Mouse (Mus musculus) neural tube, embryonic 11.5 days (tissue): ENCODE results near the gene Ppil1. TPM values are rescaled to one million over a fixed set of nuclear protein-coding genes. Genes with fewer than 3 reads are reported as not detected.

ENCODE experiments used
- ATAC-seq: fragments of 200-750 bp; cut with Nextera tagmentation; 2 replicates; pipeline ENCODE4 v1.8.0; 2017; ENCODE audit warnings: moderate number of reproducible peaks, mild to moderate bottlenecking, moderate TSS enrichment, moderate library complexity; ENCODE audit not compliant: insufficient read depth, low FRiP score, low TSS enrichment
- DNase-seq: peaks from one replicate; pipeline ENCODE4 v3.0.0-alpha.2; 2015; ENCODE audit warnings: low spot score
- H3K27ac ChIP-seq: fragments of 300-500 bp; sonication (generic); 2 replicates; pipeline ENCODE4 v1.5.1; 2014; ENCODE audit warnings: low read depth, mild to moderate bottlenecking, low read length
- H3K27me3 ChIP-seq: fragments of 300-500 bp; sonication (generic); 2 replicates; pipeline ENCODE4 v1.6.1; 2014; ENCODE audit warnings: mild to moderate bottlenecking, low read length, mixed read lengths; ENCODE audit not compliant: control insufficient read depth, insufficient read depth
- H3K36me3 ChIP-seq: fragments of 300-500 bp; sonication (generic); 2 replicates; pipeline ENCODE4 v1.6.1; 2014; ENCODE audit warnings: mild to moderate bottlenecking, low read length, moderate library complexity, mixed read lengths; ENCODE audit not compliant: control insufficient read depth, insufficient read depth
- H3K4me1 ChIP-seq: fragments of 300-500 bp; sonication (generic); 2 replicates; pipeline ENCODE4 v1.6.1; 2014; ENCODE audit warnings: low read length, mixed read lengths; ENCODE audit not compliant: control insufficient read depth, insufficient read depth
- H3K4me2 ChIP-seq: fragments of 300-500 bp; sonication (generic); 2 replicates; pipeline ENCODE4 v1.6.1; 2014; ENCODE audit warnings: low read depth, mild to moderate bottlenecking, moderate library complexity
- H3K4me3 ChIP-seq: fragments of 300-500 bp; sonication (generic); 2 replicates; pipeline ENCODE4 v1.5.1; 2014; ENCODE audit warnings: low read depth, low read length
- H3K9ac ChIP-seq: fragments of 300-500 bp; sonication (generic); 2 replicates; pipeline ENCODE4 v1.6.1; 2014; ENCODE audit warnings: mild to moderate bottlenecking, low read length
- H3K9me3 ChIP-seq: fragments of 300-500 bp; sonication (generic); 2 replicates; pipeline ENCODE4 v1.6.1; 2016; ENCODE audit warnings: low read length; ENCODE audit not compliant: control insufficient read depth
- WGBS: fragments of 180-500 bp; shearing (Covaris S2); extraction: QIAGEN DNeasy Blood & Tissue Kit; methylation state at CpG from one replicate; pipeline ENCODE4 v1.1.7; 2014; 5-methylcytosine and 5-hydroxymethylcytosine counted together
- polyA plus RNA-seq: library from polyadenylated mRNA; unstranded; fragments of >200 nt; fragmentation: Nextera tagmentation; extraction: Ambion mirVana; gene quantifications from 2 replicates; pipeline ENCODE4 v1.2.1, GENCODE M21; 2014

Ppil1 gene
- polyA plus RNA-seq, 1 experiment from 2014 or later = 165 TPM

DNA sequence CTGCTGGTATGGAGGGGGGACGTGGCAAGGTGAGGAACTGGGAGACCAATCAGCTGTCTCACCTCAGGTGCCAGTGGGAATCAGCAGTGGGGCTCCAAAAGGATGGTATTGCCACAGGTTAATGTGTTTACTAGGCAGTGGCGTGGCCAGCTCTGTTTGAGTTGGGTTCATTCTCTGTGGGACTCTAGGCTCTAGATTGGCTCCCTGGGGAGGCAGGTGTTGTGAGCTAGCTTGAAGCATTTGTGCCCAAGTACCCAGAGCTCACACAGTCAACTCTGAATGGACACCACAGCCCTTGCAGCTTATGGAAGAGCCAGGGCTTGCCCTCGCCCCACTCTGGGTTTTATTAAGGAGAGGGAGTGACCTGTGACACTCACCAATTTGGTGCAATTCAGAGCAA lies 39.9 kb upstream of the Ppil1 start:
- Histone ChIP-seq H3K27me3 (no peaks in the 10 kb centered on the region), H3K9ac (no peak overlapping the region), H3K27ac (no peak overlapping the region), H3K9me3 (no peaks in the 10 kb centered on the region), H3K4me1 (peaks cover 11% of the 10 kb centered on the region), H3K36me3 (peaks cover 5% of the 10 kb centered on the region; the same call in 1 of the 2 replicates), H3K4me2 (no peak overlapping the region), H3K4me3 (no peak overlapping the region)
- DNase-seq (no peak), ATAC-seq (no peak)
- 57% methylated on average over 3 of the region's 3 CpGs for WGBS

DNA sequence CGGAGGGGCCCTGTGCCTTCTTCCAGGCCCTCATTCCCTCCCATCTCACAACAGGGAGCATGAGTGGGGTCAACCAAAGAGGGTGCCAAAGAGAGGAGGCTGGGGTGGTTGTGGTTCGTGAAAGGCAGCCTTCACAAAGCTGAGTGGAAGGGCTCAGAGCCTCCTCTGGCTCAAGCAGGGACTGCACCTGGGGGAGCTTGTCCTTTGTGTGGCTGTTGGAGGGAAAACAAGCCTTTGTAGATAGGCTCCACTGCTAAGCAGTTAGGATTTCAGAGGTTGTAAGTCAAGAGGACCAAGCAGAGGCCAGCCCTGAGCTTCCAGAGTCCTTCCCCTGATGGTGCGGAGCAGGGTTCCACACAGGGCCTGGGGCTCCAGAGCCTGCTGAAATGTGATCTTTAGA lies 39.1 kb upstream of the Ppil1 start:
- DNase-seq (peak; percentile 36), ATAC-seq (no peak)
- Histone ChIP-seq H3K9me3 (no peaks in the 10 kb centered on the region), H3K4me2 (no peak overlapping the region), H3K27me3 (no peaks in the 10 kb centered on the region), H3K9ac (no peak overlapping the region), H3K36me3 (peaks cover 5% of the 10 kb centered on the region; the same call in 1 of the 2 replicates), H3K4me3 (no peak overlapping the region), H3K27ac (no peak overlapping the region), H3K4me1 (peaks cover 11% of the 10 kb centered on the region)
- WGBS = 45% methylated on average over 3 of the region's 3 CpGs

DNA sequence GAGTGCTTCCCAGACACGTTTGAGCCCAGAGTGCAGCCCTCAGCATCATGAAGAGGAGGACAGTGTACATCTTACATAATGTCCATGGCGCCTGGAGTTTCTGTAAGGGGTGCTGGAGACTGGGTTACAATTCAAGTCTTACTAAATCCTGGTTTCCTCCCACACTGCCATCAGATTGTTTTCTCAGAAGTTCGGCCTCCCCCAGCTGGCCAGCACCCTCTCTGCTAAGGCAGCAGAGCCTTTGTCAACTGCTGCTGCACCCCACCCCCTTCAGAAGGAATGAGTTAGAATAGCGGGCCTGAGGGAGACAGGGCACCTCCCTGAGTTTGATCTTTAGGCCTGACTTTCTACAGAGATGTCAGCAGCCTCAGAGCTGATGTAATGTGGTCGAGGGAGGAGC lies 38.2 kb upstream of the Ppil1 start:
- H3K27me3 ChIP-seq = no peaks in the 10 kb centered on the region
- H3K36me3 ChIP-seq = peaks cover 5% of the 10 kb centered on the region; the same call in 1 of the 2 replicates
- no peak for ATAC-seq
- no peak overlapping the region for H3K4me2 ChIP-seq
- no peak for DNase-seq
- H3K9me3 ChIP-seq = no peaks in the 10 kb centered on the region
- no peak overlapping the region for H3K9ac ChIP-seq
- H3K4me1 ChIP-seq = peaks cover 11% of the 10 kb centered on the region
- no peak overlapping the region for H3K27ac ChIP-seq
- H3K4me3 ChIP-seq = no peak overlapping the region
- 79% methylated on average over 5 of the region's 5 CpGs for WGBS

DNA sequence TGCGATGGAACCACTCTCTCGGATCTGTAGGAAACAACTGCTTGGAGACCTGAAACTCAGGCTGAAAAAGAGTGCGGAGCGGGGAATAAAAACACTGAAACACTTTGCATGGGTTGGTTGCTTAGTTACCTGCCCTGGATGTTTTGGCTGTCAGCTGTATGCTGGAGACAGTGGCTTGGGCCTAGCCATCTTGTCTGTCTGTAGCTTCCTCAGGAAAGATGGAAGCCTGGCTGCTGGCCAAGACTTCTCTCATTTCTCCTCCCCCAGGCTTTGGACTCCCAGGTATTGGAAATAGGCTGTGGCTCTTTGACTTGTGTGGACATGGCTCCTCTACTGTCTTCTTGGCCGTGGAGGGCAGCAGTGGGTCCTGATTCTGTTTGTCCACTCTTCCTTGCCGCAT lies 37.4 kb upstream of the Ppil1 start:
- no peak for DNase-seq
- ATAC-seq = no peak
- Histone ChIP-seq H3K36me3 (peaks cover 5% of the 10 kb centered on the region; the same call in 1 of the 2 replicates), H3K4me1 (peaks cover 11% of the 10 kb centered on the region), H3K27me3 (no peaks in the 10 kb centered on the region), H3K27ac (no peak overlapping the region), H3K4me2 (no peak overlapping the region), H3K4me3 (no peak overlapping the region), H3K9me3 (no peaks in the 10 kb centered on the region), H3K9ac (no peak overlapping the region)
- 94% methylated on average over 6 of the region's 6 CpGs for WGBS

DNA sequence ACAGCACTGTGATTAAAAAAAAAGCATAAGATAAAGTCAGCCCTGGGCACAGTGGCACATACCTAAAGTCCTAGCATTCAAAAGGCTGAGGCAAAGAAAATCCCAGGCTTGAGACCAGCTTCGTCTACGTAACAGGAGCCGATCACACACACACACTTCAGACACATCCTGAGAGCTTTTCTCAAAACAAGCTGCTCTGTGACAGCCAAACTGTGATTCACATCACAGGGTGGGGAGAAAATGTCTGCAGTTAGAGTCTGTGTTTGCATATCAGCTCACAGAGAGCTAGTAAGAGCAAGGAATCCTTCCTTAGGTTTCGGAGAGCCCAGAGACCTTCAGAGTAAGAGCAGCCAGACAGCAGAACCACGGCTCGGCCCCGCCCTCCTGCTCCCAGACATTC lies 36.9 kb upstream of the Ppil1 start:
- no peaks in the 10 kb centered on the region for H3K9me3 ChIP-seq
- H3K4me2 ChIP-seq = no peak overlapping the region
- WGBS = 93% methylated on average over 7 of the region's 7 CpGs
- no peak for ATAC-seq
- no peak for DNase-seq
- H3K27me3 ChIP-seq = no peaks in the 10 kb centered on the region
- H3K9ac ChIP-seq = no peak overlapping the region
- H3K36me3 ChIP-seq = peaks cover 5% of the 10 kb centered on the region; the same call in 1 of the 2 replicates
- H3K4me1 ChIP-seq = peaks cover 11% of the 10 kb centered on the region
- H3K27ac ChIP-seq = no peak overlapping the region
- no peak overlapping the region for H3K4me3 ChIP-seq

DNA sequence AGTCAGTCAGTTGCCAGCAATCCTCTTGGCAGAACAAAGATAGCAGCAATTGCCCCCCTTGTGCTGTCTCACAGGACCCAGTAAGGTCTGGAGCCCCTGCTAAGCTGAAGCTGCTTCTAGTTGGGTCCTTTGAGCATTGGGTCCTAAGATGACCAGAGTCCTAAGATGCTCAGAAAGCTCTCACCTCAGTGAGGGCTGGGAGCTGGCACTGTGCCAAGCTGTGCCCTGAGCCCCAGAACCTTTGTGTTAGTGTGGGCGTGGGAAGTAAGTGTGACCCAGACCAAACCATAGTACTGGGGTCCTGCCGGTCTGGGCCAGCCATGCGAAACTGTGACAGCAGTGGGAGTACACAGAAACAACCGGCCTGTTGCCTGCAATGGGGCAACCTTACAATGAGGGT lies 35.3 kb upstream of the Ppil1 start:
- no peaks in the 10 kb centered on the region for H3K27me3 ChIP-seq
- no peak overlapping the region for H3K4me3 ChIP-seq
- no peak overlapping the region for H3K9ac ChIP-seq
- WGBS = 89% methylated on average over 4 of the region's 4 CpGs
- DNase-seq (no peak), ATAC-seq (no peak)
- H3K9me3 ChIP-seq = no peaks in the 10 kb centered on the region
- peaks cover 5% of the 10 kb centered on the region; the same call in 1 of the 2 replicates for H3K36me3 ChIP-seq
- H3K27ac ChIP-seq = no peak overlapping the region
- H3K4me1 ChIP-seq = 0 out of 2 replicates have a peak, but pooled peaks cover 4% of the 10 kb centered on the region
- no peak overlapping the region for H3K4me2 ChIP-seq

DNA sequence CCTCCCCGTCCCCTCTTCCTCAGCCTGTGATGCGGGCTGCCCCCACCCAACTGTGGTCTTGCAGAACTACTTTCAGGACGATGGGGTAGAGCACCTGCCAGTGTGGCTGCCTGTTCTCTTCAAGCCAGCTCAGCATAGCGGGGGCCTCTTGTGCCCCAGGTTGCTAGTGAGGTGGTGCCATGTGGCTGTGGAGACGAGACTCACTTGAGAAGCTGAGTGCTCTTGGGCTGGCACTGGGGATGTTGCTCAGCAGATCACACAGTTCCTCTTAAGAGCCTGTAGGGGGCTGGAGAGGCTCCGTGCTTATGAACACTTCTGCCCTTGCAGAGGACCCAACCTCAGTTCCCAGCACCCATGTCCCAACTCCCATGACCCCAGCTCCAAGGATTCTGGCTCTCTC lies 33.8 kb upstream of the Ppil1 start:
- DNase-seq (no peak), ATAC-seq (no peak)
- WGBS = 89% methylated on average over 6 of the region's 6 CpGs
- Histone ChIP-seq H3K27me3 (no peaks in the 10 kb centered on the region), H3K36me3 (peaks cover 5% of the 10 kb centered on the region; the same call in 1 of the 2 replicates), H3K9ac (no peak overlapping the region), H3K27ac (no peak overlapping the region), H3K9me3 (no peaks in the 10 kb centered on the region), H3K4me3 (no peak overlapping the region), H3K4me1 (no peaks in the 10 kb centered on the region), H3K4me2 (no peak overlapping the region)

DNA sequence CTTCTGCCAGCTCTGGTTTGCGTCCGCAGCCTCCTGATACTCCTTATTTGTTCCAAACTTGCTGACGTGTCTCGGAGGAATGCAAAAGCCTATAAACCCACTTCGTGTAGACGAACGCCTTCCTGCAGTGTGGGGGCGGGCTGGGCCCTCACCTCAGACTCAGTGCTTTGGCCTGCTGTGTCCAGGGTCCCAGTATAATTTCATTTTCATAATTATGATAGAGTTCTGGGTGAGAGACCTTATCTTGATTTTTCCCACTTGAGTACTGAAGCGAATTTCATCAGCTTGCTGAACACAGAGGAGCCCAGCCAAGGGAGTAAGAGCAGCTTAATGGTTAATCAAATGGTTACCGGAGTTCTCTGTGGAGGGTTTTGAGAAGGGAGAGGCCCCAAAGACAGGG lies 33.3 kb upstream of the Ppil1 start:
- 85% methylated on average over 10 of the region's 10 CpGs for WGBS
- Histone ChIP-seq H3K27me3 (no peaks in the 10 kb centered on the region), H3K4me1 (no peaks in the 10 kb centered on the region), H3K9me3 (no peaks in the 10 kb centered on the region), H3K4me3 (no peak overlapping the region), H3K27ac (no peak overlapping the region), H3K36me3 (peaks cover 5% of the 10 kb centered on the region; the same call in 1 of the 2 replicates), H3K4me2 (no peak overlapping the region), H3K9ac (no peak overlapping the region)
- DNase-seq (no peak), ATAC-seq (no peak)

DNA sequence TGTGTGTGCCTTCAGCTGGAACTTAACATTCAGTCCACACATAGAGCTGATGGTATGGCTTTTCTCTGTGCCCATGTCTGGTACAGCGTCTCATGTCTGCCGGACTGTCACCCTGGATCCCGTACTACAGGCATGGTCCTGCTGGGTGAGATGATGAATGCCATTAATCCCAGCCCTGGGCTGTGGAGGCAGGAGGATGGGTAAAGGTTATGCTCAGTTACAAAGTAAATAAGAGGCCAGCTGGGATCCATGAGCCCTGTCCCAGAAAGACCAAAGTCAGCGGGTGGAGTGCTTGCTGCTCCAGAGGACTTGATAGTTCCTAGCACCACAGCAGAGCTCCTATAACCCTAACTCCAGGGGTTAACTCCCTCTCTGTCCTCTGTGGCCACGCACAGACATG lies 31.8 kb upstream of the Ppil1 start:
- 62% methylated on average over 5 of the region's 5 CpGs for WGBS
- Histone ChIP-seq H3K4me3 (no peak overlapping the region), H3K9ac (no peak overlapping the region)

More for the DNA sequence above, 31.8 kb upstream of the Ppil1 start:
- Histone ChIP-seq H3K27me3 (no peaks in the 10 kb centered on the region), H3K4me1 (no peaks in the 10 kb centered on the region), H3K27ac (no peak overlapping the region), H3K4me2 (no peak overlapping the region), H3K9me3 (no peaks in the 10 kb centered on the region), H3K36me3 (peaks cover 2% of the 10 kb centered on the region; the same call in 1 of the 2 replicates)
- no peak for ATAC-seq
- no peak for DNase-seq
